Mouse (Mus musculus): ENCODE measurements at regions not wholly inside any gene's neighbourhood (a gene's known extent, or its start where the extent isn't known, plus 50 kb on each side); places are given as distances from the start of the nearest gene placed in this dataset.

DNA sequence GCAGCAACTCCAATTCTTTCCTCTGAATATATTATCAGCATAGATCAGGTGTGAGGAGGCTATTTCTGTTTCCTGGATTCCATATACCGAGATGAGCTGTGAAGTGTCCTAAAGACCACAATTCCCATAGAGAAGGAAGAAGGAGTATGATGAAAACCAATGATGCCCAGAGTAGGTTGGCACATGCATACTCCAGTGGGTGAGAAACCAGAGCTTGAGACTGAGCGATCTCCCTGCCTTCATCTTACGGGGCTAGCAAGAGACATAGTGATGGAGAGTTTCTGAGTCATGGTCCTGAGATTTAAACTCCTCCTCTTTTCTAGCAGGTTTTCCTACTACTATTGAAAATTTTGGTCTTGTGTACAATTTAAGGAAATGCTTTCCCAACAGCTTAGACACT, 103.1 kb upstream of the Atp5g3 start:
- TF ChIP-seq CTCF (IDR thresholded peaks at IDR 0.05; ENCODE audit: control insufficient read depth, insufficient read depth, low read length), result no peak
- TF ChIP-seq POLR2A (IDR thresholded peaks at IDR 0.05; ENCODE audit: borderline replicate concordance, control insufficient read depth, low read depth, low read length), result no peak

Measured in bone marrow, adult 2 months (tissue).